Mouse (Mus musculus) thymus, adult 2 months (tissue): Measurements from ENCODE around the gene Gabrg2.

ENCODE experiments used
- CTCF ChIP-seq: fragments of 200-500 bp; IDR thresholded peaks from 2 replicates; pipeline ENCODE4 v1.5.1; 2012; ENCODE audit warnings: mild to moderate bottlenecking, control low read depth, low read length, moderate library complexity, borderline replicate concordance; ENCODE audit not compliant: control insufficient read depth, poor library complexity, insufficient read depth; ENCODE audit errors: extremely low read depth
- POLR2A ChIP-seq: fragments of 200-500 bp; IDR thresholded peaks from 2 replicates; pipeline ENCODE4 v1.6.1; 2012; ENCODE audit warnings: mild to moderate bottlenecking, low read length, control low read depth, moderate library complexity; ENCODE audit not compliant: control insufficient read depth, poor library complexity, insufficient read depth; ENCODE audit errors: extremely low read depth

DNA sequence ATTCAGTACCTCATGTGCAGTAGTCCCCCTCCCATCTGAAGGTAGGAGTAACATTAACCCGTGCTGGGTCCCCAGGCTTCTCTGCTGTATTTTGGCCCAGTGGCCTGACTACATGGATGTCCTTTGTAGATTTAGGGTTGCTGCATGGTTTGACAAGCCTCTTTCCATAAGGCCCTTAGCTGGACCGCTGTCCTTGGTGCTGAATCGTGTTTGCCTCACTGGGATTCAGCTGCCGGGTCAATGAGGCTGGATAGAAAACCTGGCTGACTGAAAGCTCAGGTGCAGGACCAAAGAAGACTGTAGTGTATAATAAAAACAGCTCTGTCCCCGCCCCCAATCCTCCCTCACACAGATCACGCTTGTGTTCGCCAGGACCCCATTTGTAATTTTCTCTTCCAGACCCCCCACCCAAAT is 1.2 kb downstream of the Gabrg2 start:
- no peak for TF ChIP-seq CTCF
- TF ChIP-seq POLR2A, result no peak
